Mouse (Mus musculus) forelimb bud, embryonic 11.5 days (tissue): ENCODE measurements around the gene Ap5s1.
"Not testable (repeated sequence)": the region's sequence is repeated elsewhere in the genome, so short reads cannot be mapped to it uniquely, and the experiment has no call there.

ENCODE experiments used
- DNase-seq: peaks from one replicate; pipeline ENCODE4 v3.0.0-alpha.2; 2012; ENCODE audit warnings: low read depth, low spot score

The Ap5s1 gene

GRCm38 (mm10) chr2:131221853-131222515, 15.1 kb downstream of the Ap5s1 start:
- DNase-seq: no peak

- no peak for DNase-seq
Observed at GRCm38 (mm10) chr2:131222562-131222961, 15.7 kb downstream of the Ap5s1 start.

GRCm38 (mm10) chr2:131223569-131223968, 16.7 kb downstream of the Ap5s1 start:
- DNase-seq: no peak

- DNase-seq: no peak
Observed at GRCm38 (mm10) chr2:131225178-131225577, 18.3 kb downstream of the Ap5s1 start.

- DNase-seq: not testable (repeated sequence)
Observed at GRCm38 (mm10) chr2:131226669-131227068, 19.8 kb downstream of the Ap5s1 start.

GRCm38 (mm10) chr2:131227243-131227642, 20.4 kb downstream of the Ap5s1 start:
- no peak for DNase-seq

- DNase-seq: no peak
Observed at GRCm38 (mm10) chr2:131232558-131232957, 25.7 kb downstream of the Ap5s1 start.

- DNase-seq: peak; percentile 94
Observed at GRCm38 (mm10) chr2:131233307-131234126, 26.6 kb downstream of the Ap5s1 start, which contains the start of gene Mavs. Gene Mavs (plus strand): TSS chr2:131234063.

GRCm38 (mm10) chr2:131234127-131234650, 27.3 kb downstream of the Ap5s1 start:
- no peak for DNase-seq

GRCm38 (mm10) chr2:131234970-131235635, 28.2 kb downstream of the Ap5s1 start:
- DNase-seq: no peak

- DNase-seq: no peak
Observed at GRCm38 (mm10) chr2:131242180-131242579, 35.3 kb downstream of the Ap5s1 start.

- DNase-seq: no peak
Observed at GRCm38 (mm10) chr2:131242929-131243328, 36.1 kb downstream of the Ap5s1 start.

GRCm38 (mm10) chr2:131253681-131254328, 46.9 kb downstream of the Ap5s1 start:
- peak; percentile 57 for DNase-seq

- no peak for DNase-seq
Observed at GRCm38 (mm10) chr2:131254329-131254713, 47.4 kb downstream of the Ap5s1 start.

- DNase-seq: no peak
Observed at GRCm38 (mm10) chr2:131255738-131256137, 48.9 kb downstream of the Ap5s1 start.

GRCm38 (mm10) chr2:131258693-131259092, 51.8 kb downstream of the Ap5s1 start:
- DNase-seq: no peak

GRCm38 (mm10) chr2:131260544-131261307, 53.8 kb downstream of the Ap5s1 start:
- DNase-seq: no peak

GRCm38 (mm10) chr2:131261481-131262212, 54.8 kb downstream of the Ap5s1 start:
- no peak for DNase-seq

GRCm38 (mm10) chr2:131262213-131262672, 55.4 kb downstream of the Ap5s1 start, which contains the start of gene Pank2:
Gene Pank2 (plus strand): TSS chr2:131262495.
- peak; percentile 98 for DNase-seq
